Mouse (Mus musculus) liver, adult 2 months (tissue): Measurements from ENCODE around the gene Psmb1. TPM values are rescaled to one million over a fixed set of nuclear protein-coding genes. Genes with fewer than 3 reads are reported as not detected.

Experiments used
- DNase-seq: peaks from one replicate; pipeline ENCODE4 v3.0.0-alpha.2; 2011; ENCODE audit warnings: low read depth, low spot score; ENCODE audit errors: extremely low read depth
- H3K27ac ChIP-seq: fragments of 200-500 bp; replicated peaks from 2 replicates; pipeline ENCODE4 v1.5.1; 2012; ENCODE audit warnings: low read depth, mild to moderate bottlenecking, control low read depth, inconsistent platforms, low read length; ENCODE audit not compliant: insufficient read depth
- H3K27me3 ChIP-seq: fragments of 200-500 bp; 2 replicates; pipeline ENCODE4 v1.6.1; 2012; ENCODE audit warnings: mild to moderate bottlenecking, moderate library complexity, low read length, inconsistent platforms; ENCODE audit not compliant: control insufficient read depth, insufficient read depth
- H3K36me3 ChIP-seq: fragments of 200-500 bp; 2 replicates; pipeline ENCODE4 v1.6.1; 2012; ENCODE audit warnings: low read length, inconsistent platforms; ENCODE audit not compliant: control insufficient read depth, insufficient read depth
- H3K4me1 ChIP-seq: fragments of 200-500 bp; 2 replicates; pipeline ENCODE4 v1.6.1; 2011; ENCODE audit warnings: low read length; ENCODE audit not compliant: control insufficient read depth, insufficient read depth
- H3K4me3 ChIP-seq: fragments of 200-500 bp; 2 replicates; pipeline ENCODE4 v1.5.1; 2011; ENCODE audit warnings: low read depth, mild to moderate bottlenecking, control low read depth, low read length, moderate library complexity; ENCODE audit not compliant: insufficient read depth
- H3K79me2 ChIP-seq: fragments of 200-500 bp; 2 replicates; pipeline ENCODE4 v1.6.1; 2012; ENCODE audit warnings: inconsistent platforms, mild to moderate bottlenecking, low read length, moderate library complexity; ENCODE audit not compliant: control insufficient read depth, insufficient read depth
- H3K9ac ChIP-seq: fragments of 200-500 bp; 2 replicates; pipeline ENCODE4 v1.6.1; 2012; ENCODE audit warnings: low read depth, mild to moderate bottlenecking, control low read depth, inconsistent platforms, low read length
- CTCF ChIP-seq: fragments of 200-500 bp; IDR thresholded peaks from 2 replicates; pipeline ENCODE4 v1.5.1; 2011; ENCODE audit warnings: low read depth, low read length, control low read depth
- POLR2A ChIP-seq: fragments of 200-500 bp; IDR thresholded peaks from 2 replicates; pipeline ENCODE4 v1.6.1; 2011; ENCODE audit warnings: low read length, control low read depth; ENCODE audit not compliant: insufficient read depth; ENCODE audit errors: extremely low read depth
- WGBS: fragments of 180-500 bp; shearing (Covaris S2); methylation state at CpG from one replicate; pipeline ENCODE4 v1.1.7; 2018; 5-methylcytosine and 5-hydroxymethylcytosine counted together
- polyA plus RNA-seq: library from polyadenylated mRNA; depleted of rRNA; stranded (reverse); fragments of >200 nt; gene quantifications from 2 replicates; pipeline ENCODE4 v1.2.3, GENCODE M21; 2012
- total RNA-seq: library from RNA; depleted of rRNA; stranded (reverse); fragments of >200 nt; gene quantifications from 2 replicates; pipeline ENCODE4 v1.2.3, GENCODE M21; 2014

Psmb1 gene
- total and polyA plus RNA-seq, 2 experiments = 71.2 to 260 TPM

- 51% methylated on average over 11 of the region's 11 CpGs for WGBS
- H3K36me3 ChIP-seq = no peaks in the 10 kb centered on the region
- H3K27me3 ChIP-seq = no peaks in the 10 kb centered on the region
- no peak overlapping the region for H3K9ac ChIP-seq
- TF ChIP-seq POLR2A (no peak), CTCF (no peak)
- H3K4me1 ChIP-seq = no peaks in the 10 kb centered on the region
- DNase-seq = no peak
- no peak overlapping the region for H3K27ac ChIP-seq
- H3K4me3 ChIP-seq = no peak overlapping the region
- H3K79me2 ChIP-seq = no peaks in the 10 kb centered on the region
These were observed 59.0 kb downstream of the Psmb1 start for GRCm38 (mm10) chr17:15440463-15441121.

- H3K36me3 ChIP-seq = no peaks in the 10 kb centered on the region
- WGBS = 72% methylated on average over 8 of the region's 8 CpGs
- 0 out of 2 replicates have a peak, but pooled peaks cover 2% of the 10 kb centered on the region for H3K4me1 ChIP-seq
- H3K79me2 ChIP-seq = no peaks in the 10 kb centered on the region
- TF ChIP-seq CTCF (no peak), POLR2A (no peak)
- H3K27ac ChIP-seq = no peak overlapping the region
- no peak for DNase-seq
- no peaks in the 10 kb centered on the region for H3K27me3 ChIP-seq
- H3K9ac ChIP-seq = no peak overlapping the region
- no peak overlapping the region for H3K4me3 ChIP-seq
These were observed 59.5 kb downstream of the Psmb1 start for GRCm38 (mm10) chr17:15440067-15440462.

- H3K36me3 ChIP-seq = peaks cover 8% of the 10 kb centered on the region
- H3K4me3 ChIP-seq = peak overlapping the region; percentile 38
- H3K9ac ChIP-seq = peak overlapping the region; percentile 64
- H3K79me2 ChIP-seq = no peaks in the 10 kb centered on the region
- no peaks in the 10 kb centered on the region for H3K27me3 ChIP-seq
- WGBS = 26% methylated on average over 3 of the region's 3 CpGs
- peaks cover 25% of the 10 kb centered on the region for H3K4me1 ChIP-seq
- peak overlapping the region; percentile 94 for H3K27ac ChIP-seq
- DNase-seq = peak; percentile 99
- TF ChIP-seq POLR2A (no peak), CTCF (no peak)
These were observed 64.8 kb downstream of the Psmb1 start for GRCm38 (mm10) chr17:15434748-15435147.

GRCm38 (mm10) chr17:15432036-15432435, 67.5 kb downstream of the Psmb1 start:
- Histone ChIP-seq H3K4me1 (peaks cover 34% of the 10 kb centered on the region), H3K9ac (no peak overlapping the region), H3K27ac (peak overlapping the region; percentile 95), H3K79me2 (peaks cover 3% of the 10 kb centered on the region; the same call in 1 of the 2 replicates), H3K27me3 (no peaks in the 10 kb centered on the region), H3K4me3 (no peak overlapping the region), H3K36me3 (peaks cover 14% of the 10 kb centered on the region)
- WGBS = 36% methylated on average over 3 of the region's 3 CpGs
- TF ChIP-seq CTCF (no peak), POLR2A (0 out of 2 replicates have a peak, but pooled peaks have one; percentile 14)
- peak; percentile 82 for DNase-seq

GRCm38 (mm10) chr17:15431551-15431950, 68.0 kb downstream of the Psmb1 start:
- no peaks in the 10 kb centered on the region for H3K27me3 ChIP-seq
- H3K79me2 ChIP-seq = peaks cover 3% of the 10 kb centered on the region; the same call in 1 of the 2 replicates
- H3K9ac ChIP-seq = peak overlapping the region; percentile 43; the same call in 1 of the 2 replicates
- peaks cover 17% of the 10 kb centered on the region for H3K36me3 ChIP-seq
- WGBS = 24% methylated on average over 4 of the region's 4 CpGs
- H3K27ac ChIP-seq = peak overlapping the region; percentile 95
- no peak overlapping the region for H3K4me3 ChIP-seq
- no peak for TF ChIP-seq CTCF
- DNase-seq = peak; percentile 97
- H3K4me1 ChIP-seq = peaks cover 37% of the 10 kb centered on the region

GRCm38 (mm10) chr17:15431021-15431514, 68.5 kb downstream of the Psmb1 start:
- Histone ChIP-seq H3K4me1 (peaks cover 37% of the 10 kb centered on the region), H3K36me3 (peaks cover 17% of the 10 kb centered on the region), H3K9ac (peak overlapping the region; percentile 43; the same call in 1 of the 2 replicates), H3K27me3 (no peaks in the 10 kb centered on the region), H3K79me2 (peaks cover 3% of the 10 kb centered on the region; the same call in 1 of the 2 replicates), H3K27ac (peak overlapping the region; percentile 95), H3K4me3 (no peak overlapping the region)
- no peak for DNase-seq
- WGBS = 60% methylated on average over 5 of the region's 5 CpGs
- TF ChIP-seq POLR2A (no peak), CTCF (no peak)
